Mouse (Mus musculus) cortical plate, adult 2 months (tissue): ENCODE measurements around the gene Cyp4a12b.
"Not testable (repeated sequence)": the region's sequence is repeated elsewhere in the genome, so short reads cannot be mapped to it uniquely, and the experiment has no call there.

Experiments used
- CTCF ChIP-seq: fragments of 200-500 bp; IDR thresholded peaks from 2 replicates; pipeline ENCODE4 v1.5.1; 2011; ENCODE audit warnings: mild to moderate bottlenecking, control low read depth, low read length; ENCODE audit not compliant: insufficient read depth; ENCODE audit errors: extremely low read depth
- POLR2A ChIP-seq: fragments of 200-500 bp; IDR thresholded peaks from 2 replicates; pipeline ENCODE4 v1.6.1; 2011; ENCODE audit warnings: mild to moderate bottlenecking, low read length, control low read depth; ENCODE audit not compliant: insufficient read depth; ENCODE audit errors: extremely low read depth

DNA sequence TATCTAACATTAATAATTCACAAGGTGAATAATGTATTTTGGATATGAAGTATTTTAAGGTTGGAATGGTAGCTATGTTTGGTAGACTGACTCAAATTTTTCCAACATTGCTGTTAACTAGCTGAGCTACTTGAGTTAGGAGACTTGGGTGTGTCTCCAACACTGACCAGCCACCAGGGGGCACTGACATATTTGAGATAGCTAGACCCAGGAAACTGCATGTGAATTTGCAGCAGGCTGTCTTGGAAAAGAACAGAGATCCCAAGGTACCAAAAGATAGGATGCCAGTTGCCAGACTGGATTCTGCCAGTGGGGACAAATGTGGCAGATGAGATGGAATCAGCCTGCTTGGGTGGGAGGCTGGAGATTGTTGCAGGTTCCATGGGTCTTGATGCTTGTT is 64.6 kb downstream of the Cyp4a12b start:
- TF ChIP-seq POLR2A, CTCF: not testable (repeated sequence)
